Mouse (Mus musculus): ENCODE data around the gene Zgrf1.
A peak's percentile ranks its signal among the peaks of the same experiment; 100 is the strongest.

The Zgrf1 gene

GRCm38 (mm10) chr3:127552973-127553719 is at the start of gene Zgrf1, which contains the start of gene Larp7:
Zgrf1 (plus strand) TSS chr3:127553489.
Larp7 (minus strand) TSS chr3:127553349.
- peak; percentile 95 for DNase-seq (ENCODE audit: extremely low spot score, low read depth, low spot score)

DNA sequence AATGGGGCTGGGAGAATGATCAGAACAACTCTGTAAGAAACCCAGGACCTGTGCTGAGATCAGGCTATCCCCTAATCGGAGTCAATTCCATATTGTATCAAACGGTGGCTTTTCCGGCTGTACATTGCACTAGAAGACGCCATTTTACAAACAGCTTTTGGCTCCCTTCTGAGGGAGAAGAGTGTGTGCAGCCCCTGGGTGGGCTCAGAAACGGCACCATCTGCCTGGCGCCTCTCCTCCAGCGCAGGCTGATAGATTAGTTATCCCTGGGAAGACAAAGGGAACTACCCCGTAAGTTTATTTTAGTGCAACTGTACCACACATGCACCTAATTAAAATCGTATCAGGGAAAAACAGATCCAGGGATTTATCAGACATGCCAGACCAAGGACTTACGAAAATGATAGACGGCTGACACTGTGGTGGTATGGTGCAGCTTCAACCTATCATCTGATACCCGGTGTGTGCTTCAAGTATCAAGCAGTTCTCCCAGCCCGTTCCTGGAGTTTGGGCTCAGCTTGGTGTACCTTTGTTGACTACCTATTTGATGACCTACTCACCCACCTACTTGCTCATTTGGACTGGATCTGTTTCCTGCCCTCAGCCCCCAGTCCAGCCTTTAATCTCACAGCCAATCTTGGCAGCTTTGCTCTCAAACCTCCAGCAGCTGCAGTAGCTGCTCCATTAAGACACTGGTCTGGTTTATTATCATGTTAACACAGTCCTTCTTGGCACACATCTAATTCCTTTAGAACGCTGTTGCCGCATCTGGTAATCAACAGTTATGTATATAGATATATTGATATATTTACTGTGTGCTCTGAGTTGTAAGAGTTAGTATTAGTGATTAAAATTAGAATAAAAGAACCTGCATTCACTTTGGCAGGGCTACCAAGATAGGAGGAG is 45.2 kb upstream of the Zgrf1 start:
- DNase-seq (ENCODE audit: extremely low spot score, low read depth, low spot score): no peak

- DNase-seq (ENCODE audit: extremely low spot score, low read depth, low spot score): no peak
Measured at GRCm38 (mm10) chr3:127511786-127512746, 41.2 kb upstream of the Zgrf1 start.

DNA sequence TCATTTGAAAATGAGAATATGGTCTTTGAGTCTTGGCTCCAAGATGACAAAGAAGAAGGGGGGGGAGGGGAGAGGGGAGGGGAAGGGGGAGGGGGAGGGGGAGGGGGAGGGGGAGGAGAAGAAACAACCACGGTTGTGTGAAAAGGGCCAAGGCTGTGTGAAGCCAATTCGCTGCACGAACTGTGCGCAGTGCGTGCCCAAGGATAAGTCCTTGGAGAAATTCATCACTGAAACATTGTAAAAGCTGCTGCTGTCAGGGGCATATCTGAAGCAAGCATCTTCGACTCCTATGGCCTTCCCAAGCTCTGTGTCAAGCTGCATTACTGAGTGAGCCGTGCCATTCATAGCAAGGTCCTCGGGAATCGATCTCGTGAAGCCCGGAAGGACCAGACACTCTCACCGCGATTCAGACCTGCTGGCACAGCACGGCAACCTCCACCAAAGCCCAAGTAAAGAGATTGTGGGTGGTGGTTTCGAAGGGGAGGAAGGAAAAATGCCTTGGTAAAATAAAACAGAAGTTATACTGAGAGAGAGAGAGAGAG is 40.4 kb upstream of the Zgrf1 start:
- no peak for DNase-seq (ENCODE audit: extremely low spot score, low read depth, low spot score)

DNA sequence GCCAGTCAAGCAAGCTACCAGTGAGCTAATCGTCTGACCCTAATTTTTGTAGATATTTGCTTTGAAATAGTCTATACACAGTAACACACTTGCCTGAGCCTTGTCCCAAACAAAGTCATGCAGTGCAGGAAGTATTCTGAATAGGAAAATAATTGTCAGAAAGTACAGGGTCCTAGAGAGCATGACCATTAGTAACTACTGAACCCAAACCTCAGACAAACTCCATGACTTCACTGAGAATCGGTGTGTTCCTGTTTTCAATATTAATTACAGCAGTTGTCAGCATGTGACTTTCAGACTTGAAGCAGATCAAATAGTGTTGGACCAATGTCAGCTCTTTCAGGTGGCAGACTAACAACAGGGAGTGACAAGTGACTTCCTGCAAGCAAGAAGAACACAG is 39.6 kb upstream of the Zgrf1 start:
- no peak for DNase-seq (ENCODE audit: extremely low spot score, low read depth, low spot score)

GRCm38 (mm10) chr3:127515251-127515650 is 38.0 kb upstream of the Zgrf1 start:
- no peak for DNase-seq (ENCODE audit: extremely low spot score, low read depth, low spot score)

- DNase-seq (ENCODE audit: extremely low spot score, low read depth, low spot score): no peak
Measured at GRCm38 (mm10) chr3:127520300-127520699, 33.0 kb upstream of the Zgrf1 start.

DNA sequence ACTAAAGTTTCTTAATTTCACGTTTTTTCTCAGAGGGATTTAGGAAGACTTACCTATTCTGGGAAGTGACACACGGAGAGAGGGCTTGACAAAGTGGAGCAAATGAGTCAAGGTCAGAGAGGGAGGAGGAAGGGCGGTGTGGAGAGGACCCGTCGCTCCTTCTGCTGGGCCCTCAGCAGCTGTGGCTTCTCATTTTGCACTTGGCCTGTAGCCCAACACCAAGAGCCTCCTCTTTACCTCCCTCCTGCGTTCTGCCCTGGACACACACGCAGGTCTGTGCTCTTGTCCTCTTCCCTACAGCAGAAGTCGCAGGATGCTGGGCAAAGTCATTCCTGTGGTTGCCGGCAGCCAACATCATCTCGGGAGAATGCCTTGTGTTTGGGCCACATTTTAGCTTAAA is 32.1 kb upstream of the Zgrf1 start:
- no peak for DNase-seq (ENCODE audit: extremely low spot score, low read depth, low spot score)

DNA sequence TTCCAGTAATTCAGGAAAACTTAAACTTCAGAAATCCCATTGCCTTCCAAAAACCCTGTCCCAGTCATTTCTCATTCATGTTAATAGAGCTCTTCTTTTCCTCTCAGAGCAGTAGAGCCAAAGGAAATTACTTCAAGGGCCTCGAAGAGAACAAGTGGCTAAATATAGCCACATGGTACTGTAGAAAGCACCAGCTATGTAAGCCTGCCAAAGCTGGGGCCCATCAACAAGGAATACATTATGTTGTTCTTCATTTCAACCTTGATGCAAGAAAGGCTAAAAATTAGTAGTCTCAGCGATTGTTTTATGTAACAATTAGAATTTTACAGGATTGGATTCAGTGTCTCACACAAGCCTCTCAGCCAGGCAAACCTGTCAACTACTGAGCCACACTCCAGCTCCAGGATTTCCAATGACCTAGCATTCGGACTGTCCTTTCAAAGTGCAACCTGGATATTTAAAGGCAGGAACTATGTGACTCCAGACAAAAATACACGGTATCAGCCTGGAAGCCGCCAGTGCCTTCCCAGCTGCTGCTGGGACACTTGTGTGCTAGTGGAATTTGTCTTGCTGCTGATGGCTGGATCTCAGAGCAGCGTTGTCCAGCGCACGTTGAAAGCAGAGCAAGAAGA is 28.0 kb upstream of the Zgrf1 start:
- DNase-seq (ENCODE audit: extremely low spot score, low read depth, low spot score): no peak

- no peak for DNase-seq (ENCODE audit: extremely low spot score, low read depth, low spot score)
Measured at GRCm38 (mm10) chr3:127527465-127528034, 25.7 kb upstream of the Zgrf1 start.

GRCm38 (mm10) chr3:127529210-127529609 is 24.1 kb upstream of the Zgrf1 start:
- DNase-seq (ENCODE audit: extremely low spot score, low read depth, low spot score): no peak

DNA sequence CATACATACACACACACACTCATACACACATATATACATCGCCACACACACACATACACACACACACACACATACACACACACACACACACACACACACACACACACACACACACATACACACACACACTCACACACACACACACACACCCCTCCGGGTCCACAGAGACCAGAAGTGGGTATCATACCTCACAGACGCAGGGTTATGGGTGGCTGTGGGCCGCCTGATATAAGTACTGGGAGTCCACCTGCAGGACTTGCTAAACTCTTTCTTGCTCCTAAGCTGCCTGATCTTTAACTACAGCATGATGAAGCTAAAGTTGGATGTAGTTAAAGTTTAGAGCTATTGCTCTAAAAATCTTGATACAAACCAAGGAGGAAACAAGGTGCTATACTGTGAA is 23.5 kb upstream of the Zgrf1 start:
- DNase-seq (ENCODE audit: extremely low spot score, low read depth, low spot score): no peak

DNA sequence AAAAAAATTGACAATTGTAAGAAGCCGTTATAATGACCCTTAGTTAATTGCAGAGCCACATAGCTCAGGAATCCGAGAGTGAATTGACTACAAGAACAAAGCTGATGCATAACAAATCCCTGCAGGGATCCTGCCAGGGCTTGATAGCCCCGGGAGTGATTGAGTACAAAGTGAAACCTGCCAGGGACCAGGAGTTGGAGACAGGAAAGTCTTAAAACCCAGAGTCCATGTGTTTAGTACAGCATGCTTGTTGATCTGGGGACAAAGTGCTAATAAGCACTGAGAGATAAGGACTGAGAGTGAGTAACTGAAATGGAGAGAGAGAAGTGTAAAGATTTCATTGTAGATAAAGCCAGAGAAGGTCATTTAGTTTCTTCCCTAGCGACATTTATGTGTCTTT is 23.0 kb upstream of the Zgrf1 start:
- no peak for DNase-seq (ENCODE audit: extremely low spot score, low read depth, low spot score)

DNA sequence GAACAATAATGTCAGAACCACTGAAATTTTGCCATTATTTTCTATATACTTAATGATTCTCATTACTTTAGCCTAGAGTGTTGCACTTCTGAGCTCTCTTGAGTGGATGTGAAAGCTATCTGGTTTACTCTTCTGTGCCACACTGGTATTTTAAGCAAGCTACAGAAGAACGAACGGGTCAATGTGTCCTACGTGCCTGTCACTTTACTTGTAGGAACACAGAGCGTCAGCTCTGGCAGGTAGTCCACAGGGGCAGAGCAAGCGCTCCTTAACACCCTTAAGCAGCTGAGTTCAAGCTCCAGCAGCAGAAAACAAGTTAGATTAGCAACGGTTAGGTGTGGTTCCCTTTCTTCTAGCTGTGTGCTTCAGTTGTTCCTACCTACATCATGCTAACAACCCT is 14.1 kb upstream of the Zgrf1 start:
- no peak for DNase-seq (ENCODE audit: extremely low spot score, low read depth, low spot score)

GRCm38 (mm10) chr3:127543976-127544375 is 9.3 kb upstream of the Zgrf1 start:
- DNase-seq (ENCODE audit: extremely low spot score, low read depth, low spot score): no peak

GRCm38 (mm10) chr3:127544610-127545121 is 8.6 kb upstream of the Zgrf1 start:
- no peak for DNase-seq (ENCODE audit: extremely low spot score, low read depth, low spot score)

DNA sequence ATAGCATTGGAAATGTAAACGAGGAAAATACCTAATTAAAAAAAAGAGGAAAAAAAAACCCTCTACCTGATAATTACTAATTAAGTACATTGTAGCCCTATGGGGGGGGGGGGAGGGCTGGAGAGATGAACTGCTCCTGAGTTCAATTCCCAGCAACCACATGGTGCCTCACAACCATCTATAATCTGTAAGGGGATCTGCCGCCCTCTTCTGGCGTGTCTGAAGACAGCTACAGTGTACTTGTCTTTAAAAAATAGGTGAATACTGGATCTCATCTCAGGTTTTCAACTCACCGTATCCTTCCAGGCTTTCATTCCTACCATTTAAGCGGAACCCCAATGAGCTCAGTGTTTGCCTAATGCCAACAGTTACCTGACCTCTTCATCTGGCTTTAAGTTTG is 5.4 kb upstream of the Zgrf1 start:
- no peak for DNase-seq (ENCODE audit: extremely low spot score, low read depth, low spot score)

GRCm38 (mm10) chr3:127552434-127552972 is 786 bp upstream of the Zgrf1 start:
- no peak for DNase-seq (ENCODE audit: extremely low spot score, low read depth, low spot score)

- no peak for DNase-seq (ENCODE audit: extremely low spot score, low read depth, low spot score)
Measured at GRCm38 (mm10) chr3:127553720-127554043, 393 bp downstream of the Zgrf1 start.

- DNase-seq (ENCODE audit: extremely low spot score, low read depth, low spot score): no peak
Measured at GRCm38 (mm10) chr3:127554723-127555122, 1.4 kb downstream of the Zgrf1 start.
